Comparison of ENCODE assay signal across 22 mouse cellular contexts in the genomic region with DNA sequence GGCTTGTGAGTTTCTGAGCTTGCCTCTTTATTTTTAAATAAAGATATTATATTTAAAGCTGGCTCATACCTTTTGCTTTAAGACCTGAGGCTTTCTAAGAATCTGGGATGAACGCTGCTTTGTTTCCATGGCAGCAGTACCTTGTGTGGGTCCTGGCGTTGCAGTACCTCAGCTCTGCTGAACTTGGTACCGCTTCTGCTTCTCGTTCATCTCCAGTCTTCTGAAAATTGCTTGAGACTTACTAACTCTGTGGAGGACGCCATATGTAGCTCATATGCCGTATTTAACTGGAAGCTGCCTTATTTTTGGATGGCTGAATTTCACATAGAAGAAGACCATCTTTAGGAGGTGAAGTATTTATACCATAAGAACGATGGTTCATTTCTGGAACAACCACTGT. TPM values are rescaled to one million over a fixed set of nuclear protein-coding genes. Genes with fewer than 3 reads are reported as not detected.
DNase-seq lines count a peak whose midpoint lies in the region; ATAC-seq and TF ChIP-seq lines count a peak whose summit lies in the region.
"Had no signal": no experiment of that assay in that cellular context is flagged by ENCODE, and none has a peak within 500 bp of the region (broad histone marks: within the 10 kb centered on the region; RNA-seq: fewer than 3 reads in every experiment).

No protein-coding gene starts in this region.

- peak overlapping the region; percentile 2; the same call in 1 of the 2 replicates for H3K4me2 ChIP-seq in heart, embryonic 11.5 days
- H3K4me2 ChIP-seq in kidney, embryonic 16.5 days (replicated peaks; ENCODE audit: low read depth, low read length), result peak overlapping the region; percentile 91; the same call in 1 of the 2 replicates
- no peak overlapping the region for H3K4me2 ChIP-seq in liver, postnatal 0 days (ENCODE audit: low read depth, low read length)
- H3K4me2 ChIP-seq: forebrain, embryonic 12.5 days; limb, embryonic 13.5 days had no signal

- H3K4me3 ChIP-seq in heart, embryonic 11.5 days (ENCODE audit: low read depth, low read length), result no peak overlapping the region
- no peak overlapping the region for H3K4me3 ChIP-seq in kidney, embryonic 16.5 days (ENCODE audit: low read length)
- H3K4me3 ChIP-seq in liver, postnatal 0 days (ENCODE audit: low read depth, low read length), result no peak overlapping the region
- H3K4me3 ChIP-seq: forebrain, embryonic 12.5 days; heart, adult 2 months had no signal

- no peak overlapping the region for H3K27ac ChIP-seq in heart, embryonic 11.5 days (ENCODE audit: low read depth, low read length)
- H3K27ac ChIP-seq in kidney, embryonic 16.5 days (ENCODE audit: low read length), result no peak overlapping the region
- H3K27ac ChIP-seq in liver, postnatal 0 days (ENCODE audit: low read depth), result no peak overlapping the region
- H3K27ac ChIP-seq: forebrain, embryonic 12.5 days; heart, adult 2 months; limb, embryonic 13.5 days; liver, embryonic 14.5 days had no signal

- TF ChIP-seq CTCF in liver, postnatal 0 days (IDR thresholded peaks at IDR 0.05; ENCODE audit: low read depth), result no peak

- H3K4me1 ChIP-seq in heart, embryonic 11.5 days (ENCODE audit: control insufficient read depth, insufficient read depth, low read length), result peaks cover 52% of the 10 kb centered on the region
- peaks cover 51% of the 10 kb centered on the region for H3K4me1 ChIP-seq in kidney, embryonic 16.5 days (ENCODE audit: insufficient read depth, low read length)
- H3K4me1 ChIP-seq in liver, postnatal 0 days (ENCODE audit: insufficient read depth), result peaks cover 40% of the 10 kb centered on the region

- no peak overlapping the region for H3K9ac ChIP-seq in heart, embryonic 11.5 days (ENCODE audit: low read depth, low read length)
- no peak overlapping the region for H3K9ac ChIP-seq in kidney, embryonic 16.5 days (replicated peaks; ENCODE audit: low read length)
- H3K9ac ChIP-seq in liver, postnatal 0 days (replicated peaks), result no peak overlapping the region
- H3K9ac ChIP-seq: forebrain, embryonic 12.5 days; liver, embryonic 14.5 days had no signal

- no peak for ATAC-seq in heart, embryonic 11.5 days (replicated peaks; ENCODE audit: insufficient number of reproducible peaks, low FRiP score, low TSS enrichment)
- no peak for ATAC-seq in kidney, embryonic 16.5 days (ENCODE audit: low FRiP score, low TSS enrichment)
- ATAC-seq in liver, postnatal 0 days, result no peak
- ATAC-seq: activated CD4-positive, CD25-positive, alpha-beta regulatory T cell, adult 4 months; lung, postnatal 0 days; Patski had no signal

- no peaks in the 10 kb centered on the region for H3K27me3 ChIP-seq in heart, embryonic 11.5 days (ENCODE audit: control insufficient read depth, insufficient read depth, low read length)
- no peaks in the 10 kb centered on the region for H3K27me3 ChIP-seq in kidney, embryonic 16.5 days (ENCODE audit: insufficient read depth, low read length)
- H3K27me3 ChIP-seq in liver, postnatal 0 days (ENCODE audit: insufficient read depth, low read length), result no peaks in the 10 kb centered on the region
- H3K27me3 ChIP-seq: forebrain, embryonic 12.5 days; limb, embryonic 13.5 days; Patski had no signal

- H3K36me3 ChIP-seq in heart, embryonic 11.5 days (ENCODE audit: control insufficient read depth, insufficient read depth, low read length), result no peaks in the 10 kb centered on the region
- H3K36me3 ChIP-seq in kidney, embryonic 16.5 days (ENCODE audit: insufficient read depth, low read length), result no peaks in the 10 kb centered on the region
- 0 out of 2 replicates have a peak, but pooled peaks cover 2% of the 10 kb centered on the region for H3K36me3 ChIP-seq in liver, postnatal 0 days (replicated peaks; ENCODE audit: insufficient read depth, low read length)

- TF ChIP-seq EP300 in liver, postnatal 0 days (IDR thresholded peaks at IDR 0.05; ENCODE audit: low read depth), result no peak

- no peak for DNase-seq in heart, postnatal 4 days
- DNase-seq in kidney, postnatal 10 days, result no peak
- DNase-seq in right cerebral cortex, adult 18-20 months, result peak; percentile 26
- DNase-seq in right cerebral cortex, postnatal 4 days, result no peak
- DNase-seq in telencephalon, adult 2 months (ENCODE audit: low read depth, low spot score), result peak; percentile 53
- DNase-seq in liver, postnatal 0 days, result no peak
- DNase-seq: adrenal gland, postnatal 25 days; cerebellum, adult 9-11 months; gastrocnemius, postnatal 10 days; heart, adult 2 months; heart, postnatal 36 days; kidney, adult 2 months; thymus, postnatal 4 days had no signal

- 84% methylated on average over 7 of the region's 7 CpGs for WGBS in heart, embryonic 11.5 days (ENCODE audit: insufficient replicate concordance)
- WGBS in kidney, embryonic 16.5 days, result 86% methylated on average over 7 of the region's 7 CpGs
- WGBS in liver, postnatal 0 days (ENCODE audit: insufficient replicate concordance), result 78% methylated on average over 7 of the region's 7 CpGs

- no peaks in the 10 kb centered on the region for H3K9me3 ChIP-seq in heart, embryonic 11.5 days (replicated peaks; ENCODE audit: control insufficient read depth, low read length)
- no peaks in the 10 kb centered on the region for H3K9me3 ChIP-seq in kidney, embryonic 16.5 days (ENCODE audit: low read length)
- H3K9me3 ChIP-seq in liver, postnatal 0 days (ENCODE audit: low read length), result no peaks in the 10 kb centered on the region
- H3K9me3 ChIP-seq: forebrain, embryonic 12.5 days; limb, embryonic 13.5 days had no signal

RNA-seq across cellular contexts. Expression of a gene that starts 2.5 kb away (rescaled TPM):
- 64.2 and 64.9 TPM in 2 replicates for polyA plus RNA-seq in heart, embryonic 11.5 days (2014; fragmentation: Nextera tagmentation; extraction: Ambion mirVana)
- 100 to 1,000 TPM; 144 to 146 TPM for total RNA-seq in heart, postnatal 4 days (2021)
- polyA plus RNA-seq in kidney, embryonic 16.5 days (2015; fragmentation: Nextera tagmentation; extraction: Ambion mirVana), result 55.1 and 63.6 TPM in 2 replicates
- 12.5 and 13.9 TPM in 2 replicates for polyA plus RNA-seq in liver, postnatal 0 days (2015; fragmentation: Nextera tagmentation; extraction: Ambion mirVana)

RNA-seq across cellular contexts. Expression of a gene that starts 30.6 kb away (rescaled TPM):
- 0.08 and 0.17 TPM in 2 replicates for polyA plus RNA-seq in heart, embryonic 11.5 days (2014; fragmentation: Nextera tagmentation; extraction: Ambion mirVana)
- total RNA-seq in heart, postnatal 4 days (2021), result not detected
- polyA plus RNA-seq in kidney, embryonic 16.5 days (2015; fragmentation: Nextera tagmentation; extraction: Ambion mirVana), result 0.06 TPM in 1 of 2 replicates, not detected in the other
- not detected in 2 replicates for polyA plus RNA-seq in liver, postnatal 0 days (2015; fragmentation: Nextera tagmentation; extraction: Ambion mirVana)
- total RNA-seq: gastrocnemius, postnatal 10 days; megakaryocyte progenitor cell, adult 5-6 weeks had no signal

Comparison
In these comparisons a context has a peak if more than half of its experiments do, and no peak if none do; other contexts are left out.
1. DNase-seq: peak in right cerebral cortex, adult 18-20 months (single experiment) and telencephalon, adult 2 months (single experiment); none in heart, postnatal 4 days (single experiment), kidney, postnatal 10 days (single experiment), right cerebral cortex, postnatal 4 days (single experiment) and liver, postnatal 0 days (single experiment).